Mouse (Mus musculus) hindbrain, postnatal 0 days (tissue): ENCODE measurements around the gene Trpm8. TPM values are rescaled to one million over a fixed set of nuclear protein-coding genes. Genes with fewer than 3 reads are reported as not detected.

ENCODE experiments used
- ATAC-seq: fragments of 200-750 bp; cut with Nextera tagmentation; 2 replicates; pipeline ENCODE4 v1.8.0; 2017; ENCODE audit warnings: mild to moderate bottlenecking, moderate TSS enrichment, moderate library complexity
- DNase-seq: peaks from one replicate; pipeline ENCODE4 v3.0.0-alpha.2; 2015; ENCODE audit warnings: low spot score
- H3K27ac ChIP-seq: fragments of 300-500 bp; sonication (generic); 2 replicates; pipeline ENCODE4 v1.5.1; 2014; ENCODE audit warnings: mild to moderate bottlenecking
- H3K27me3 ChIP-seq: fragments of 300-500 bp; sonication (generic); 2 replicates; pipeline ENCODE4 v1.6.1; 2014; ENCODE audit warnings: low read length, mixed read lengths; ENCODE audit not compliant: insufficient read depth
- H3K36me3 ChIP-seq: fragments of 300-500 bp; sonication (generic); 2 replicates; pipeline ENCODE4 v1.6.1; 2014; ENCODE audit warnings: low read length, mixed read lengths; ENCODE audit not compliant: insufficient read depth
- H3K4me1 ChIP-seq: fragments of 300-500 bp; sonication (generic); 2 replicates; pipeline ENCODE4 v1.6.1; 2014; ENCODE audit warnings: antibody characterized with exemption, low read length, mixed read lengths; ENCODE audit not compliant: insufficient read depth
- H3K4me2 ChIP-seq: fragments of 300-500 bp; sonication (generic); 2 replicates; pipeline ENCODE4 v1.6.1; 2014; ENCODE audit warnings: low read depth, mild to moderate bottlenecking, low read length, moderate library complexity, mixed read lengths
- H3K4me3 ChIP-seq: fragments of 300-500 bp; sonication (generic); 2 replicates; pipeline ENCODE4 v1.5.1; 2014; ENCODE audit warnings: low read length
- H3K9ac ChIP-seq: fragments of 300-500 bp; sonication (generic); replicated peaks from 2 replicates; pipeline ENCODE4 v1.6.1; 2014; ENCODE audit warnings: mild to moderate bottlenecking, low read length, moderate library complexity, mixed read lengths
- H3K9me3 ChIP-seq: fragments of 300-500 bp; sonication (generic); 2 replicates; pipeline ENCODE4 v1.6.1; 2016; ENCODE audit warnings: low read length, mixed read lengths
- CTCF ChIP-seq: IDR thresholded peaks from 2 replicates; pipeline ENCODE4 v1.5.1; 2016; ENCODE audit warnings: antibody characterized with exemption, control low read depth, low read depth
- WGBS: fragments of 180-500 bp; shearing (Covaris S2); extraction: QIAGEN DNeasy Blood & Tissue Kit; methylation state at CpG from one replicate; pipeline ENCODE4 v1.1.7; 2014; 5-methylcytosine and 5-hydroxymethylcytosine counted together
- polyA plus RNA-seq: library from polyadenylated mRNA; unstranded; fragments of >200 nt; fragmentation: Nextera tagmentation; extraction: Ambion mirVana; gene quantifications from 2 replicates; pipeline ENCODE4 v1.2.1, GENCODE M21; 2015
- total RNA-seq: library from RNA; depleted of rRNA; stranded (reverse); fragments of >200 nt; gene quantifications from 2 replicates; pipeline ENCODE4 v1.2.3, GENCODE M21; 2014

Gene Trpm8
- total and polyA plus RNA-seq, 2 experiments from 2014 or later = 0.05 to 0.11 TPM

GRCm38 (mm10) chr1:88254793-88255465 is 22.5 kb upstream of the Trpm8 start:
- Histone ChIP-seq H3K9ac (no peak overlapping the region), H3K27me3 (no peaks in the 10 kb centered on the region), H3K4me2 (no peak overlapping the region), H3K4me1 (no peaks in the 10 kb centered on the region), H3K4me3 (no peak overlapping the region), H3K9me3 (peaks cover 54% of the 10 kb centered on the region), H3K36me3 (no peaks in the 10 kb centered on the region), H3K27ac (no peak overlapping the region)
- WGBS = 85% methylated on average over 12 of the region's 12 CpGs
- ATAC-seq (peak; percentile 15; the same call in 1 of the 2 replicates), DNase-seq (peak; percentile 71)
- TF ChIP-seq CTCF = no peak

GRCm38 (mm10) chr1:88255466-88255857 is 22.0 kb upstream of the Trpm8 start:
- Histone ChIP-seq H3K4me3 (no peak overlapping the region), H3K27ac (no peak overlapping the region), H3K9me3 (peaks cover 48% of the 10 kb centered on the region), H3K36me3 (0 out of 2 replicates have a peak, but pooled peaks cover under 1% of the 10 kb centered on the region), H3K27me3 (no peaks in the 10 kb centered on the region), H3K4me1 (no peaks in the 10 kb centered on the region), H3K9ac (no peak overlapping the region), H3K4me2 (no peak overlapping the region)
- WGBS = 56% methylated on average over 2 of the region's 2 CpGs
- TF ChIP-seq CTCF = no peak
- ATAC-seq (no peak), DNase-seq (no peak)

GRCm38 (mm10) chr1:88255989-88256754 is 21.3 kb upstream of the Trpm8 start:
- Histone ChIP-seq H3K27me3 (no peaks in the 10 kb centered on the region), H3K4me2 (no peak overlapping the region), H3K9me3 (peaks cover 41% of the 10 kb centered on the region), H3K9ac (no peak overlapping the region), H3K4me1 (no peaks in the 10 kb centered on the region), H3K36me3 (peaks cover 7% of the 10 kb centered on the region; the same call in 1 of the 2 replicates), H3K4me3 (no peak overlapping the region), H3K27ac (no peak overlapping the region)
- ATAC-seq = no peak
- no peak for DNase-seq
- WGBS = 77% methylated on average over 13 of the region's 13 CpGs
- TF ChIP-seq CTCF = no peak

GRCm38 (mm10) chr1:88256886-88257663 is 20.4 kb upstream of the Trpm8 start:
- no peak for DNase-seq
- 80% methylated on average over 10 of the region's 10 CpGs for WGBS

GRCm38 (mm10) chr1:88257681-88258080 is 19.8 kb upstream of the Trpm8 start:
- no peak overlapping the region for H3K4me2 ChIP-seq
- DNase-seq = no peak
- no peak for ATAC-seq
- no peak overlapping the region for H3K9ac ChIP-seq
- H3K4me3 ChIP-seq = no peak overlapping the region
- 82% methylated on average over 6 of the region's 6 CpGs for WGBS
- H3K36me3 ChIP-seq = peaks cover 20% of the 10 kb centered on the region; the same call in 1 of the 2 replicates
- H3K27ac ChIP-seq = no peak overlapping the region
- no peak for TF ChIP-seq CTCF
- no peaks in the 10 kb centered on the region for H3K27me3 ChIP-seq
- H3K4me1 ChIP-seq = no peaks in the 10 kb centered on the region
- H3K9me3 ChIP-seq = peaks cover 32% of the 10 kb centered on the region

More at GRCm38 (mm10) chr1:88256886-88257663, 20.4 kb upstream of the Trpm8 start:
- Histone ChIP-seq H3K27me3 (no peaks in the 10 kb centered on the region), H3K9ac (no peak overlapping the region), H3K9me3 (peaks cover 39% of the 10 kb centered on the region), H3K4me3 (no peak overlapping the region), H3K27ac (no peak overlapping the region), H3K36me3 (peaks cover 16% of the 10 kb centered on the region; the same call in 1 of the 2 replicates), H3K4me1 (no peaks in the 10 kb centered on the region), H3K4me2 (no peak overlapping the region)
- no peak for TF ChIP-seq CTCF
- ATAC-seq = no peak

GRCm38 (mm10) chr1:88258361-88258760 is 19.1 kb upstream of the Trpm8 start:
- DNase-seq (no peak), ATAC-seq (no peak)
- H3K4me1 ChIP-seq = no peaks in the 10 kb centered on the region
- no peak overlapping the region for H3K27ac ChIP-seq
- 67% methylated on average over 6 of the region's 6 CpGs for WGBS
- H3K9ac ChIP-seq = no peak overlapping the region
- no peak overlapping the region for H3K4me2 ChIP-seq
- H3K36me3 ChIP-seq = peaks cover 27% of the 10 kb centered on the region
- no peak overlapping the region for H3K4me3 ChIP-seq
- H3K9me3 ChIP-seq = peaks cover 30% of the 10 kb centered on the region; the same call in 1 of the 2 replicates
- H3K27me3 ChIP-seq = no peaks in the 10 kb centered on the region
- no peak for TF ChIP-seq CTCF
